Mouse (Mus musculus) hindbrain, embryonic 13.5 days (tissue): ENCODE results near the gene Utrn. TPM values are rescaled to one million over a fixed set of nuclear protein-coding genes. Genes with fewer than 3 reads are reported as not detected.

Experiments used
- ATAC-seq: fragments of 200-750 bp; cut with Nextera tagmentation; 2 replicates; pipeline ENCODE4 v1.8.0; 2017; ENCODE audit warnings: moderate TSS enrichment; ENCODE audit not compliant: low FRiP score
- H3K27ac ChIP-seq: fragments of 300-500 bp; sonication (generic); 2 replicates; pipeline ENCODE4 v1.5.1; 2015; ENCODE audit warnings: inconsistent platforms, mild to moderate bottlenecking, moderate library complexity
- H3K27me3 ChIP-seq: fragments of 300-500 bp; sonication (generic); 2 replicates; pipeline ENCODE4 v1.6.1; 2015; ENCODE audit warnings: mild to moderate bottlenecking, inconsistent platforms
- H3K36me3 ChIP-seq: fragments of 300-500 bp; sonication (generic); 2 replicates; pipeline ENCODE4 v1.6.1; 2015; ENCODE audit warnings: mild to moderate bottlenecking, inconsistent platforms
- H3K4me1 ChIP-seq: fragments of 300-500 bp; sonication (generic); replicated peaks from 2 replicates; pipeline ENCODE4 v1.6.1; 2015; ENCODE audit warnings: inconsistent platforms
- H3K4me2 ChIP-seq: fragments of 300-500 bp; sonication (generic); 2 replicates; pipeline ENCODE4 v1.6.1; 2015; ENCODE audit warnings: inconsistent platforms, mild to moderate bottlenecking, moderate library complexity
- H3K4me3 ChIP-seq: fragments of 300-500 bp; sonication (generic); 2 replicates; pipeline ENCODE4 v1.5.1; 2015; ENCODE audit warnings: mild to moderate bottlenecking, inconsistent platforms
- H3K9ac ChIP-seq: fragments of 300-500 bp; sonication (generic); 2 replicates; pipeline ENCODE4 v1.6.1; 2015; ENCODE audit warnings: mild to moderate bottlenecking, inconsistent platforms
- H3K9me3 ChIP-seq: fragments of 300-500 bp; sonication (generic); 2 replicates; pipeline ENCODE4 v1.6.1; 2016; ENCODE audit warnings: inconsistent platforms
- WGBS: fragments of 180-500 bp; shearing (Covaris S2); methylation state at CpG from one replicate; pipeline ENCODE4 v1.1.7; 2015; 5-methylcytosine and 5-hydroxymethylcytosine counted together
- polyA plus RNA-seq: library from polyadenylated mRNA; unstranded; fragments of >200 nt; fragmentation: Nextera tagmentation; extraction: Ambion mirVana; gene quantifications from 2 replicates; pipeline ENCODE4 v1.2.1, GENCODE M21; 2015

Gene Utrn
- polyA plus RNA-seq, 1 experiment from 2014 or later = 31.4 TPM

GRCm38 (mm10) chr10:12460945-12461344 lies 408.2 kb downstream of the Utrn start:
- no peak overlapping the region for H3K27ac ChIP-seq
- no peak for ATAC-seq
- no peak overlapping the region for H3K4me3 ChIP-seq
- H3K27me3 ChIP-seq = no peaks in the 10 kb centered on the region
- no peaks in the 10 kb centered on the region for H3K4me1 ChIP-seq
- H3K36me3 ChIP-seq = peaks cover 4% of the 10 kb centered on the region; the same call in 1 of the 2 replicates
- H3K9ac ChIP-seq = no peak overlapping the region
- no peak overlapping the region for H3K4me2 ChIP-seq
- H3K9me3 ChIP-seq = no peaks in the 10 kb centered on the region

GRCm38 (mm10) chr10:12456867-12457266 lies 412.3 kb downstream of the Utrn start:
- Histone ChIP-seq H3K27ac (no peak overlapping the region), H3K27me3 (no peaks in the 10 kb centered on the region), H3K9me3 (no peaks in the 10 kb centered on the region), H3K9ac (no peak overlapping the region), H3K4me1 (no peaks in the 10 kb centered on the region), H3K36me3 (no peaks in the 10 kb centered on the region), H3K4me3 (no peak overlapping the region), H3K4me2 (no peak overlapping the region)
- no peak for ATAC-seq
- 76% methylated on average over 1 of the region's 1 CpGs for WGBS

- Histone ChIP-seq H3K4me2 (no peak overlapping the region), H3K4me3 (no peak overlapping the region), H3K9me3 (no peaks in the 10 kb centered on the region), H3K9ac (no peak overlapping the region), H3K4me1 (no peaks in the 10 kb centered on the region), H3K27me3 (no peaks in the 10 kb centered on the region), H3K27ac (no peak overlapping the region), H3K36me3 (peaks cover 3% of the 10 kb centered on the region; the same call in 1 of the 2 replicates)
- 91% methylated on average over 2 of the region's 2 CpGs for WGBS
- ATAC-seq = no peak
Measured at GRCm38 (mm10) chr10:12452641-12453040, 416.5 kb downstream of the Utrn start.

- ATAC-seq = no peak
- no peak overlapping the region for H3K4me2 ChIP-seq
- H3K36me3 ChIP-seq = peaks cover 15% of the 10 kb centered on the region
- H3K4me1 ChIP-seq = no peaks in the 10 kb centered on the region
- H3K27ac ChIP-seq = no peak overlapping the region
- WGBS = 90% methylated on average over 4 of the region's 4 CpGs
- H3K27me3 ChIP-seq = no peaks in the 10 kb centered on the region
- H3K9me3 ChIP-seq = no peaks in the 10 kb centered on the region
- no peak overlapping the region for H3K9ac ChIP-seq
- no peak overlapping the region for H3K4me3 ChIP-seq
Measured at GRCm38 (mm10) chr10:12444122-12444521, 425.0 kb downstream of the Utrn start.

GRCm38 (mm10) chr10:12433161-12433560 lies 436.0 kb downstream of the Utrn start:
- H3K36me3 ChIP-seq = no peaks in the 10 kb centered on the region
- no peak overlapping the region for H3K9ac ChIP-seq
- H3K4me3 ChIP-seq = no peak overlapping the region
- no peak overlapping the region for H3K27ac ChIP-seq
- no peaks in the 10 kb centered on the region for H3K27me3 ChIP-seq
- no peaks in the 10 kb centered on the region for H3K9me3 ChIP-seq
- no peak overlapping the region for H3K4me2 ChIP-seq
- 53% methylated on average over 2 of the region's 2 CpGs for WGBS
- H3K4me1 ChIP-seq = no peaks in the 10 kb centered on the region
- no peak for ATAC-seq

- ATAC-seq = no peak
- no peak overlapping the region for H3K4me2 ChIP-seq
Measured at GRCm38 (mm10) chr10:12430399-12430798, 438.8 kb downstream of the Utrn start.

GRCm38 (mm10) chr10:12426866-12427265 lies 442.3 kb downstream of the Utrn start:
- no peak for ATAC-seq
- 93% methylated on average over 8 of the region's 8 CpGs for WGBS

More at GRCm38 (mm10) chr10:12430399-12430798, 438.8 kb downstream of the Utrn start:
- Histone ChIP-seq H3K27ac (no peak overlapping the region), H3K36me3 (no peaks in the 10 kb centered on the region), H3K4me3 (no peak overlapping the region), H3K9ac (no peak overlapping the region), H3K9me3 (no peaks in the 10 kb centered on the region), H3K4me1 (no peaks in the 10 kb centered on the region), H3K27me3 (no peaks in the 10 kb centered on the region)

GRCm38 (mm10) chr10:12424944-12425343 lies 444.2 kb downstream of the Utrn start:
- H3K4me2 ChIP-seq = no peak overlapping the region
- H3K36me3 ChIP-seq = no peaks in the 10 kb centered on the region
- no peak overlapping the region for H3K27ac ChIP-seq
- 83% methylated on average over 2 of the region's 2 CpGs for WGBS
- no peaks in the 10 kb centered on the region for H3K9me3 ChIP-seq
- H3K9ac ChIP-seq = no peak overlapping the region
- no peaks in the 10 kb centered on the region for H3K4me1 ChIP-seq
- no peaks in the 10 kb centered on the region for H3K27me3 ChIP-seq
- no peak for ATAC-seq
- no peak overlapping the region for H3K4me3 ChIP-seq

More at GRCm38 (mm10) chr10:12426866-12427265, 442.3 kb downstream of the Utrn start:
- Histone ChIP-seq H3K9ac (no peak overlapping the region), H3K4me1 (no peaks in the 10 kb centered on the region), H3K27me3 (no peaks in the 10 kb centered on the region), H3K4me2 (no peak overlapping the region), H3K27ac (no peak overlapping the region), H3K4me3 (no peak overlapping the region), H3K36me3 (no peaks in the 10 kb centered on the region), H3K9me3 (no peaks in the 10 kb centered on the region)

- Histone ChIP-seq H3K36me3 (no peaks in the 10 kb centered on the region), H3K27me3 (no peaks in the 10 kb centered on the region), H3K9me3 (no peaks in the 10 kb centered on the region), H3K4me1 (no peaks in the 10 kb centered on the region), H3K27ac (no peak overlapping the region), H3K9ac (no peak overlapping the region), H3K4me2 (no peak overlapping the region), H3K4me3 (no peak overlapping the region)
- ATAC-seq = no peak
- WGBS = 92% methylated on average over 7 of the region's 7 CpGs
Measured at GRCm38 (mm10) chr10:12423994-12424725, 445.0 kb downstream of the Utrn start.

GRCm38 (mm10) chr10:12414967-12415366 lies 454.2 kb downstream of the Utrn start:
- Histone ChIP-seq H3K27me3 (no peaks in the 10 kb centered on the region), H3K9me3 (no peaks in the 10 kb centered on the region), H3K4me2 (no peak overlapping the region), H3K9ac (no peak overlapping the region), H3K4me3 (no peak overlapping the region), H3K27ac (no peak overlapping the region), H3K4me1 (no peaks in the 10 kb centered on the region), H3K36me3 (peaks cover 8% of the 10 kb centered on the region; the same call in 1 of the 2 replicates)
- ATAC-seq = no peak
- 90% methylated on average over 3 of the region's 3 CpGs for WGBS

GRCm38 (mm10) chr10:12406338-12407110 lies 462.6 kb downstream of the Utrn start:
- Histone ChIP-seq H3K4me2 (no peak overlapping the region), H3K27me3 (no peaks in the 10 kb centered on the region), H3K36me3 (peaks cover 20% of the 10 kb centered on the region), H3K9me3 (no peaks in the 10 kb centered on the region), H3K4me3 (no peak overlapping the region), H3K27ac (no peak overlapping the region), H3K9ac (no peak overlapping the region), H3K4me1 (no peaks in the 10 kb centered on the region)
- ATAC-seq = no peak
- 88% methylated on average over 12 of the region's 12 CpGs for WGBS

GRCm38 (mm10) chr10:12399450-12399849 lies 469.7 kb downstream of the Utrn start:
- 70% methylated on average over 2 of the region's 2 CpGs for WGBS
- peaks cover 11% of the 10 kb centered on the region for H3K36me3 ChIP-seq
- no peak overlapping the region for H3K27ac ChIP-seq
- no peak overlapping the region for H3K9ac ChIP-seq
- no peak for ATAC-seq
- no peaks in the 10 kb centered on the region for H3K27me3 ChIP-seq
- no peaks in the 10 kb centered on the region for H3K9me3 ChIP-seq
- H3K4me1 ChIP-seq = no peaks in the 10 kb centered on the region
- no peak overlapping the region for H3K4me2 ChIP-seq
- H3K4me3 ChIP-seq = no peak overlapping the region

- Histone ChIP-seq H3K4me1 (no peaks in the 10 kb centered on the region), H3K4me3 (no peak overlapping the region), H3K9ac (no peak overlapping the region), H3K9me3 (no peaks in the 10 kb centered on the region), H3K36me3 (no peaks in the 10 kb centered on the region), H3K4me2 (no peak overlapping the region), H3K27me3 (no peaks in the 10 kb centered on the region), H3K27ac (no peak overlapping the region)
- WGBS = 96% methylated on average over 1 of the region's 1 CpGs
- no peak for ATAC-seq
Measured at GRCm38 (mm10) chr10:12380139-12380538, 489.0 kb downstream of the Utrn start.
